Mouse (Mus musculus) liver, embryonic 15.5 days (tissue): ENCODE data around the gene Ubtd1. TPM values are rescaled to one million over a fixed set of nuclear protein-coding genes. Genes with fewer than 3 reads are reported as not detected.
"Not testable (repeated sequence)": the region's sequence is repeated elsewhere in the genome, so short reads cannot be mapped to it uniquely, and the experiment has no call there.

Experiments
- ATAC-seq: fragments of 200-750 bp; cut with Nextera tagmentation; 2 replicates; pipeline ENCODE4 v1.8.0; 2017; ENCODE audit warnings: moderate number of reproducible peaks, mild to moderate bottlenecking, moderate library complexity; ENCODE audit not compliant: insufficient read depth
- H3K27ac ChIP-seq: fragments of 300-500 bp; sonication (generic); replicated peaks from 2 replicates; pipeline ENCODE4 v1.5.1; 2015; ENCODE audit warnings: mild to moderate bottlenecking, inconsistent platforms
- H3K27me3 ChIP-seq: fragments of 300-500 bp; sonication (generic); 2 replicates; pipeline ENCODE4 v1.6.1; 2015; ENCODE audit warnings: mild to moderate bottlenecking, inconsistent platforms
- H3K36me3 ChIP-seq: fragments of 300-500 bp; sonication (generic); replicated peaks from 2 replicates; pipeline ENCODE4 v1.6.1; 2015; ENCODE audit warnings: moderate library complexity, mild to moderate bottlenecking, inconsistent platforms
- H3K4me1 ChIP-seq: fragments of 300-500 bp; sonication (generic); replicated peaks from 2 replicates; pipeline ENCODE4 v1.6.1; 2015; ENCODE audit warnings: inconsistent platforms
- H3K4me2 ChIP-seq: fragments of 300-500 bp; sonication (generic); 2 replicates; pipeline ENCODE4 v1.6.1; 2015; ENCODE audit warnings: moderate library complexity, mild to moderate bottlenecking, inconsistent platforms
- H3K4me3 ChIP-seq: fragments of 300-500 bp; sonication (generic); replicated peaks from 2 replicates; pipeline ENCODE4 v1.5.1; 2015; ENCODE audit warnings: mild to moderate bottlenecking, inconsistent platforms
- H3K9ac ChIP-seq: fragments of 300-500 bp; sonication (generic); 2 replicates; pipeline ENCODE4 v1.6.1; 2015; ENCODE audit warnings: moderate library complexity, mild to moderate bottlenecking, inconsistent platforms
- H3K9me3 ChIP-seq: fragments of 300-500 bp; sonication (generic); replicated peaks from 2 replicates; pipeline ENCODE4 v1.6.1; 2016; ENCODE audit warnings: inconsistent platforms
- WGBS: fragments of 180-500 bp; shearing (Covaris S2); methylation state at CpG from one replicate; pipeline ENCODE4 v1.1.7; 2015; ENCODE audit warnings: mixed read lengths; ENCODE audit not compliant: insufficient replicate concordance; 5-methylcytosine and 5-hydroxymethylcytosine counted together
- polyA plus RNA-seq: library from polyadenylated mRNA; unstranded; fragments of >200 nt; fragmentation: Nextera tagmentation; extraction: Ambion mirVana; gene quantifications from 2 replicates; pipeline ENCODE4 v1.2.1, GENCODE M21; 2015

Gene Ubtd1
- polyA plus RNA-seq, 1 experiment from 2014 or later = 5.2 TPM

DNA sequence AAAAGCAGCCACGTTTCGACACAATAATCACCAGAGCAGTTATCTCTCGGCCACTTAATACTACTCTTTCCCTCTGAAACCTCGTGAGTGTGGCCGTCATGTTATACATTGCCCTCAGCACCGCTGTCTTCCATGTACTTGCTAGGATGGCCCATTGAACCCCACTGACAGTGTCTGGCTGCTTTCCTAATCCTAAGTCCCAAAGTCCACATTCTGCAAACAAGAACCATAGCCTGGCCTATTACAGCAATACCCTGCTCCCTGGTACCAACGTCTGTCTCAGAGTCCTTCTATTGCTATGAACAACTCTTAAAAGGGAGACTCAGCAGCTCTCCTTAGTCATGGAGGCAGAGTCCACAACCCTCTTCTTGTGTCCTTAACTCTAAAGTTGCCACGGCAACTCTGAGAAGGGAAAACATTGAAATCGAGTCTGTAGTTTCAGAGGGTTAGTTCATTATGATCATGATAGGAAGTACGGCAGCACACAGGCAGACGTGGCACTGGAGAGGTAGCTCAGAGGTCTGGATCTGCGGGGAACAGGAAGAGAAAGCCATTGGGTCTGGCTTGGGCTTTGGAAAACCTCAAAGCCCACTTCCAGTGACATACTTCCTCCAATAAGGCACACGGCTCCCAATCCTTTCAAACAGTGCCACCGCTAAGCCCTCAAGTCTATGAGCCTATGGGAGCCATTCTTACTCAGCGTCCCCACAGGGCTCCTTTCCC, 90.5 kb downstream of the Ubtd1 start:
- Histone ChIP-seq H3K9ac (no peak overlapping the region), H3K4me3 (no peak overlapping the region), H3K4me2 (no peak overlapping the region), H3K36me3 (0 out of 2 replicates have a peak, but pooled peaks cover 7% of the 10 kb centered on the region), H3K4me1 (no peaks in the 10 kb centered on the region; the same call in 1 of the 2 replicates), H3K27me3 (no peaks in the 10 kb centered on the region), H3K27ac (peak overlapping the region; percentile 68), H3K9me3 (no peaks in the 10 kb centered on the region)
- peak; percentile 81 for ATAC-seq
- WGBS = 55% methylated on average over 15 of the region's 15 CpGs

- Histone ChIP-seq H3K4me2 (no peak overlapping the region), H3K9me3 (no peaks in the 10 kb centered on the region), H3K27ac (peak overlapping the region; percentile 68), H3K27me3 (no peaks in the 10 kb centered on the region), H3K4me1 (no peaks in the 10 kb centered on the region; the same call in 1 of the 2 replicates), H3K4me3 (no peak overlapping the region), H3K36me3 (0 out of 2 replicates have a peak, but pooled peaks cover 7% of the 10 kb centered on the region), H3K9ac (no peak overlapping the region)
- 66% methylated on average over 7 of the region's 7 CpGs for WGBS
- ATAC-seq = no peak
Measured at GRCm38 (mm10) chr19:42072802-42073201, 91.2 kb downstream of the Ubtd1 start.

GRCm38 (mm10) chr19:42075051-42075450, 93.5 kb downstream of the Ubtd1 start:
- 68% methylated on average over 2 of the region's 2 CpGs for WGBS
- ATAC-seq = no peak
- H3K27ac ChIP-seq = no peak overlapping the region
- no peak overlapping the region for H3K9ac ChIP-seq
- no peaks in the 10 kb centered on the region for H3K27me3 ChIP-seq
- H3K9me3 ChIP-seq = no peaks in the 10 kb centered on the region
- H3K4me2 ChIP-seq = no peak overlapping the region
- no peak overlapping the region for H3K4me3 ChIP-seq
- 0 out of 2 replicates have a peak, but pooled peaks cover 6% of the 10 kb centered on the region for H3K36me3 ChIP-seq
- H3K4me1 ChIP-seq = peaks cover 18% of the 10 kb centered on the region; the same call in 1 of the 2 replicates

GRCm38 (mm10) chr19:42075992-42076391, 94.4 kb downstream of the Ubtd1 start:
- Histone ChIP-seq H3K27me3 (no peaks in the 10 kb centered on the region), H3K27ac (no peak overlapping the region), H3K4me2 (no peak overlapping the region), H3K9ac (no peak overlapping the region), H3K4me1 (peaks cover 18% of the 10 kb centered on the region; the same call in 1 of the 2 replicates), H3K9me3 (no peaks in the 10 kb centered on the region), H3K36me3 (no peaks in the 10 kb centered on the region), H3K4me3 (no peak overlapping the region)
- ATAC-seq = no peak
- WGBS = 84% methylated on average over 16 of the region's 16 CpGs

DNA sequence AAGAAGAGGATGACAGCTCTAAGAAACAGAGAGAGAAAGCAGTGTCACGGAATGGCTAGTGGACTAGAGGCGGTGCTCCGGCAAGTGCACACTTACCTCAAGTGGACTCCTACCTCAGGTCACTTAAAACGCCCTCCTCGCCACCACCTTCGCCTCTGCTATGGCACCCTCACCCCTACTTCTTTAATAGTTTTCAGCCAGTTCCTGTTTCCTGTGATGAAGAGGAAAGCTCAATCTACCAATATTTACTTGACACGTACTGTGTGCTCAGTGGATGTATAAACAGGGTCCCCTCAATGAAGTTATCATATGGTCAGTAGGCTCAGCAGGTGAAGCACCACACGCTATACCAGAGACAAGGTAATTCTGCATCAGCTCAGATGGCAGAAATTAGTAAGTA, 97.0 kb downstream of the Ubtd1 start:
- peaks cover 18% of the 10 kb centered on the region; the same call in 1 of the 2 replicates for H3K4me1 ChIP-seq
- no peak for ATAC-seq
- no peak overlapping the region; the same call in 1 of the 2 replicates for H3K27ac ChIP-seq
- no peak overlapping the region for H3K4me3 ChIP-seq
- H3K36me3 ChIP-seq = no peaks in the 10 kb centered on the region
- H3K9me3 ChIP-seq = no peaks in the 10 kb centered on the region
- no peaks in the 10 kb centered on the region for H3K27me3 ChIP-seq
- 74% methylated on average over 8 of the region's 8 CpGs for WGBS
- no peak overlapping the region for H3K4me2 ChIP-seq
- H3K9ac ChIP-seq = no peak overlapping the region

- no peaks in the 10 kb centered on the region for H3K27me3 ChIP-seq
- no peak overlapping the region for H3K4me3 ChIP-seq
- peaks cover 18% of the 10 kb centered on the region; the same call in 1 of the 2 replicates for H3K4me1 ChIP-seq
- no peak overlapping the region for H3K27ac ChIP-seq
- H3K9me3 ChIP-seq = no peaks in the 10 kb centered on the region
- WGBS = 68% methylated on average over 12 of the region's 12 CpGs
- no peak overlapping the region for H3K9ac ChIP-seq
- no peak overlapping the region for H3K4me2 ChIP-seq
- peak; percentile 37; the same call in 1 of the 2 replicates for ATAC-seq
- no peaks in the 10 kb centered on the region for H3K36me3 ChIP-seq
Measured at GRCm38 (mm10) chr19:42079006-42079405, 97.4 kb downstream of the Ubtd1 start.

DNA sequence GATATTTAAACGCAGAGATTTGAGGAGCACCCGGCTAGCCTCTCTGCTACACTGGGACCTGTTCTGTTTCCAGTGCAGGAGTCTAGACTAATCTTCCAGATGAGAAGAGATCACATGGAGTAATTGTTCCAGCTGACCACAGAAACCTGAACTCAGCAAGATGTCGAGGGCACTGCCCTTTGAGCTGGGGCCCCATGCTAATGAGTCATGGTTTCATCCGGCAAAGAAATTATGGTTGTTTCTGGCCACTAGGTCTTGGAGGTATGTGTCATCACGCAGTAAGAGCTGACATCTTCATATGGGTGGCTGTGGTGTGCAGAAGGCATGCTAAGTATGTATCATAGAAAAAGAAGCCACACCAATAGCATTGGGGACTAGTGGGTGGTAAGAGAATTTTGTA, 98.4 kb downstream of the Ubtd1 start:
- Histone ChIP-seq H3K36me3 (no peaks in the 10 kb centered on the region), H3K4me3 (no peak overlapping the region), H3K4me2 (no peak overlapping the region), H3K4me1 (peaks cover 18% of the 10 kb centered on the region; the same call in 1 of the 2 replicates), H3K27ac (no peak overlapping the region), H3K9me3 (no peaks in the 10 kb centered on the region), H3K9ac (no peak overlapping the region), H3K27me3 (no peaks in the 10 kb centered on the region)
- WGBS = 62% methylated on average over 5 of the region's 5 CpGs
- no peak for ATAC-seq

DNA sequence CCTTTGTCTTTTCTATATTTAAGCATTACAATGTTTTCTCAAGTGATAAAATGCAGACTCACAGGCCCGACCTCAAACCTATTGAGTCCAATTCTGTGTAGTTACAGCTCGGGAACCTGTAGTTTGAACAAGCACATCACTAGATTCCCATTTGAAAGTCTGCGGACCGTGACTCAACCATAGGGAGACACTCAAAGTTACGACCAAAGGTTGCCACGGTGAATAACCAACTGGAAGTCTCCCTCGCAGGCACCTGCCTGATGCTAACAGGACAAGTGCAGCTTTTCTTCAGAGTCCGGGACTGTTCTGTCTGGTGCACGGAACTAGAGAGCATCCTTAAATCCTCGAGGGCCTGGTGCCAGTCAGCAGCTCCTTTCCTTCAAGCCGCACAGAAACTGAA, 98.9 kb downstream of the Ubtd1 start:
- 69% methylated on average over 11 of the region's 11 CpGs for WGBS
- no peak overlapping the region for H3K9ac ChIP-seq
- ATAC-seq = no peak
- peaks cover 19% of the 10 kb centered on the region for H3K4me1 ChIP-seq
- no peak overlapping the region for H3K27ac ChIP-seq
- H3K9me3 ChIP-seq = no peaks in the 10 kb centered on the region
- H3K4me3 ChIP-seq = no peak overlapping the region
- no peaks in the 10 kb centered on the region for H3K36me3 ChIP-seq
- H3K27me3 ChIP-seq = peaks cover under 1% of the 10 kb centered on the region; the same call in 1 of the 2 replicates
- H3K4me2 ChIP-seq = no peak overlapping the region

GRCm38 (mm10) chr19:42081613-42082012, 100.0 kb downstream of the Ubtd1 start:
- H3K9ac ChIP-seq, H3K27me3 ChIP-seq, H3K4me3 ChIP-seq, H3K27ac ChIP-seq, ATAC-seq, H3K4me2 ChIP-seq, H3K9me3 ChIP-seq, H3K36me3 ChIP-seq: not testable (repeated sequence)
- H3K4me1 ChIP-seq = peaks cover 29% of the 10 kb centered on the region
- 63% methylated on average over 5 of the region's 5 CpGs for WGBS
